18 mouse cellular contexts compared by ENCODE assay signal in genomic region chr19:29063009-29063408, GRCm38 (mm10).
"Had no signal": no experiment of that assay in that cellular context is flagged by ENCODE, and none has a peak within 500 bp of the region (broad histone marks: within the 10 kb centered on the region; RNA-seq: fewer than 3 reads in every experiment).

No protein-coding gene starts in this region.

- H3K27ac ChIP-seq: intestine, embryonic 15.5 days; kidney, embryonic 15.5 days; limb, embryonic 12.5 days; limb, embryonic 15.5 days; midbrain, embryonic 12.5 days; neural tube, embryonic 13.5 days; stomach, postnatal 0 days had no signal

- H3K27me3 ChIP-seq: intestine, embryonic 15.5 days; kidney, embryonic 15.5 days; limb, embryonic 12.5 days; limb, embryonic 15.5 days; midbrain, embryonic 12.5 days; neural tube, embryonic 13.5 days had no signal

- H3K36me3 ChIP-seq: intestine, embryonic 15.5 days; kidney, embryonic 15.5 days; limb, embryonic 12.5 days; limb, embryonic 15.5 days; midbrain, embryonic 12.5 days; neural tube, embryonic 13.5 days had no signal

- DNase-seq: kidney, postnatal 10 days; left cerebral cortex, postnatal 4 days; lung, adult 2 months; lung, postnatal 14 days; lung, postnatal 4 days; retina, postnatal 1 day; right cerebral cortex, postnatal 25 days; spleen, adult 18-20 months; thymus, adult 2 months; thymus, postnatal 14 days; thymus, postnatal 4 days had no signal

- H3K9me3 ChIP-seq: intestine, embryonic 15.5 days; kidney, embryonic 15.5 days; limb, embryonic 12.5 days; limb, embryonic 15.5 days; midbrain, embryonic 12.5 days; neural tube, embryonic 13.5 days had no signal

- H3K9ac ChIP-seq: intestine, embryonic 15.5 days; kidney, embryonic 15.5 days; limb, embryonic 12.5 days; limb, embryonic 15.5 days; midbrain, embryonic 12.5 days; neural tube, embryonic 13.5 days had no signal

- H3K4me3 ChIP-seq: intestine, embryonic 15.5 days; limb, embryonic 12.5 days; midbrain, embryonic 12.5 days had no signal
